Mouse (Mus musculus) R1 (cell line): ENCODE measurements around the gene Gjd3.
A peak's percentile ranks its signal among the peaks of the same experiment; 100 is the strongest.
"Not testable (repeated sequence)": the region's sequence is repeated elsewhere in the genome, so short reads cannot be mapped to it uniquely, and the experiment has no call there.

ENCODE experiments used
- DNase-seq: peaks from one replicate; pipeline ENCODE4 v3.0.0-alpha.2; 2018; ENCODE audit warnings: low read depth, low spot score

Gene Gjd3

GRCm38 (mm10) chr11:98933847-98934246 lies 49.0 kb downstream of the Gjd3 start:
- not testable (repeated sequence) for DNase-seq

DNA sequence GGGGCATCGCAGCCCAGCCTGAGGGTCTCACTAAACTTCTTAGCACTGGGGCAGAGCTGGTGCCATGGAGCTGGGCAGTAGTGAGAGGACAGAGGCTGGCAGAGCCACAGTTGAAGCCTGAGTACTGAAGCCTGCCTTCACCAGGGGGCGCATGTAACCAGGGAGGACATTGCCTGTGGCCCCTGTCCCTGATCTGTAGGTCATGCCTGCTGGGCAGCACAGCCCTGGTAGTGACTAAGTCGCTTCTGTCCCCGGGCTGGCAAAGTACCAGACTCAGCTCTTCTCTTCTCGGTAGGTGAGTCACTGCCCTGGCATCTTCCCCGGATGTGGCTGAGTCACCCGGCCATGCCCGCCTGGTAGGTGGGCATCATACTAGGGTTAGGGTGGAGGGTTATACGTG lies 49.7 kb downstream of the Gjd3 start:
- no peak for DNase-seq

DNA sequence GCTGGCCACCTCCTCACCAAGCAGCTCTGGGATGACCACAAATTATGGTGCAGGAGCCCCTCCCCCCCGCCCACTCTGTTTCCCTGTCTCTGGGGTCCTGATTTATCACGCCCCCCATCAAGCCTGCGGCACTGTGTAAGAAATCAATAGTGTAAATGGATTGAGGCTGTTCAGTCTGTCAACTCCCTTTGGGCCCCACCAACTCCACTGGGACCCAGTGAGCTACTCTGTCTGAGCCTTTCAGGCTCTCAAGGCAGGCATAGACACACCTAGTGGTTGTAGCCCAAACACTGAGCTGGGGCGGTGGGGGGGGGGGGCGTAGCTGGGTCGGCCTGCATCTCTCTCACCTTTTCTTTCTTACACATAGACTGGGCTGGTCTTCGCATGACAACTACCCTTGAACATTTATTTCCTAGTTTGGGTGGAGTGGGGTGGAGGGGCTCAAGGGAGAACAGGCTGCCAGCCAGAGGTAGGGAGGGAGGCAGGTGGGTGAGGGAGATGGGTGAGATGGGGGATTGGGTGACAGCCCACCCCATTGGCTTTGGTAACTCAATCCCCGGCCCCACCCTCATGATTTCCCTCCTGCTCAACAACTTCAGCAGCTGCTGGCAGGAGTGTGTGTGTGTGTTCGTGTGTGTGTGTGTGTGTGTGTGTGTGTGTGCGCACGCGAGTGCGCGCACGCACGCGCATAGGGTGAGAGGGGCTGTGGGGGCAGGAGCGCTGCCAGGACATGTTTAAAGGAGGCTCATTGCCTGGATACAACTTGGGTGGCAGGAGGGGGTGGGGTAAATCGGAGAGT lies 50.3 kb downstream of the Gjd3 start:
- DNase-seq = peak; percentile 45
